Mouse (Mus musculus) lung, postnatal 10 days (tissue): ENCODE measurements around the gene Speg.

Experiments
- DNase-seq: peaks from one replicate; pipeline ENCODE4 v3.0.0; 2021

Speg gene

DNA sequence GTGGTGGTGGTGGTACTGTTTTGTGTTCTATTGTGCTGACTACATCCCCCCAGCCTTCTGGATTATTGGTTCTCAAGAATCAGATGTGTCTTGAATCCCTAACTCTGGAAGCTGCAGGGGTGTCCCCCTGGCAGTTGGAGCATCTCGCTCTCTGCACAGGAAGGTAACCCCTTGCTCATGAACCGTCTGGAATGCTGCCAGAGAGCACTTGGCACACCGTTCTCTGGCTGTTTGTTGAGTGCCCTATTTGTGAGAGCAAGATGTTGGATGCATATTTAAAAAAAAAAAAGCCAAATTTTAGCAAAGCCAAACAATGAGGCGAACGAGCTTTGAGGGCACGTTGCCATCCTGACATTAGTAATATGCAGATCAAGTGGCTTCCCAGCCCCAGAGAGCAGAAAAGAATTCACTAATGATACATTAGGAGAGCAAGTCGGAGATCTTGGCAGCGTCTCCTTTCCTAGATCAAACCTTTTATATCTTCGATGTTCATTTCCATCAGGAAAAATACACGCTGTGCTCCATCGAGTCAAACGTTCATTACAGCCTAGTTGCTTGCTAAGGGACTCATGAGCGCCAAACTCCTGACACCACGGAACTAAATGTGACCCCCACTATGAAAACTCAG, 9.5 kb upstream of the Speg start:
- no peak for DNase-seq

DNA sequence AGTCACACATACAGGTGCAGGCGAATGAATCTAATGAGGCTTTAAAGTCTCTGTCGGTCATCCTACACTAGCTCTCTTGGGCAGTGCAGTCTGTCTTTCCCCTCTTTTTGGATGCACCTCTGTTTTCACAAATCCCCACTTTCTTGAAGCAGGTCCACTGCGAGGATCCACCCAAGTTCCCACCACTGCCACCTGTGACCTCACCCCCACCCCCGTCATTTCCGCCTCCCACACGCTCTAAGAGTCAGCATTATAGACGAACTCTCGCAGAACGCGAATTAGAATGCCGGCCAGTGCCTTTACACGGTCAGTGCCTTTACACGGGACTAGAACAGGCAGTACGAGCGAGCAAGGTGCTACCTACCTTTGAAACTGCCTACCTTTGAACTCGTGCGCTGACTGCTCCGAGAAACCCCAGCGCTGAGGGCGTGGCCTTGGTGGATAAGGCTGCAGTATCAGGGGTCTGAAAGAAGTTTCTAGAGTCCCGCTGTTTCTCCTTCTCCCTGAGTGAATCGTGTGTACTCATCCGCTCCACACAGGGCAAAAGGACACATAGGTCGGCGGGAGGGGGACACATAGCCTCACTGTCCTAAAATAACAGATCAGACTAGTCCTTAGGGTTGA, 5.6 kb upstream of the Speg start:
- DNase-seq = no peak

DNA sequence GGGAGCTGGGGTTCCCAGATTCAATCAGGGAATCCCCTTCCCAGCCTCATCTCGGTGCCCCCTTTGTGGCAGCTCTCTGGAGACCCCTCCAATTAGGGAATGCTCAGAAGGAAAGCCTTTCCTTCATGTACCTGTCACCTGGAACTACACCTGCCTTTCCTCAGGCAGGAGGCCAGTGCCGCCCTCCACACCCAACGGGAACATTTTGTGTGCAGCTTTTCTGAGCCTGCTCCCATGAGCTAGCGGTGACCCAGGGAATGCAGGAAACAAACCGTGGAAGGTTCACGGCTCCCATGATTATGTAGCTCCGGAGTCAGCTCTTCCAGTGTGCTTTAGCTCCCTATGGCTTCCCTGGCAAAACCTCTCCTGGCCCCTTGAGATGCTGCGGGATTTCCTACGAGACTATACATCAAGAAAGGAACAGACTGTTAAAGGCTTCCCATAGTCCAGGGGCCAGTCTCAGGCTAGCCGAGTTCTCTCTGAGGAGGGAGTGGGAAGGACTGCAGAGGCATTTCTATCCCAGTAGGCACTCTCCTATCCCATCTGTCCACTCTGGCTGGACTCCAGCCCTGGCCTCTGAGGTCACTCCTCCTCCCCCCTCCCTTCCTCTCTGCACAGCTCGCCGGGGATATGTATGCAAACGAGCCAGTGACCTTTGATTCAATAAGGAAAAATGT, 5.0 kb upstream of the Speg start:
- DNase-seq = peak; percentile 75

DNA sequence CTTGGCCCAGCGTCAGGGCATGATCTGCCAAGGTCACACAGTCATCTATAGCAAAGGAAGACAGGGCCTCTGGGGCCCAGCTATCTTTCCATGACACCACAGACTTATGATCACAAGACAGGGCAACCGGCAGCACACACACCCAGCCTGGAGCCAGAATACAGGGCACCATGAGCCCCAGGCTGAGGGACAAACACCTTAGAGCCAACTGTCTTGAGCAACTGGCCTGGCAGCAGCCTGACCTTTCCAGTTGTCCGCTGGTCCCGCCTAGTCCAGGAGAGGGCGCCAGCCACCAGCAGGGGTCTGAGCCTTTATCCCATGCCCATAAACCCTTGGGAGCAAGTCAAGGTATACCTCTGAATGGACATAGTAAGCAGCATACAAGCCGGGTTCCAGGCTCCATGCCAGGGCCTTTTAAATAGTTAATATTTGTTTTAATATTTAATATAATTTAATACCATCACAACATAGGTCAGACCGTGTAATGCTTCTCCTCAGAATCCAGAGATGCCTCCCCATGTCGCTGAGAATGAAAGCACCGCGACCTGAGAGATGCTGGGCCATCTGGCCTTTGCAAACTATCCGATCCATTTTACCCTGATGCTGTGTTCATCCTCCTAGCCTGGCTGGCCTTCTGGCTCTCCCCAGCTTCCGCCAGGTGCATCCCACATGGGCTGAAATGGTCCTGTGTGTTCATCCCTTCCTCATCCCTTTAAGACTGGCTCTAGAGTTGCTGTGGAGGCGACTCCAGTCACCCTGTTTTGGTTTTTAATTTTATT, 3.6 kb upstream of the Speg start:
- DNase-seq = peak; percentile 72

DNA sequence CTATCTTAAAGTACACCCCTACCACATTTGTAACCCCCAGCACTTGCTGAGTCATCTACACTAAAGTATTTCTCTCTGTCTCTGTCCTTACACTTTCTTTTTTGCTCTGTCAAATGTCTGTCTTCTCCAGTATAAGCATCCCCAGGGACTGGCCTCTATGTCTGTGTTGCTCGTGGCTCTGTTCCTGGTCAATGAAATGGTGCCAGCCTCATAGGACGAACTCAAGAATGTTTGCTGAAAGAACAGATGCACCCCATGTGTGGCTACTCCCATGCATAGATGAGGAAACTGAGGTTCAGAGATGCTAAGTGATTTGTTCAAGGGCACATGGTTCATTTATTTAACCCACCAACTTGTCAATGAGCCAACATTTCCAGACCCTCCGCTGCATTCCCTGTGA, 2.6 kb upstream of the Speg start:
- no peak for DNase-seq

DNA sequence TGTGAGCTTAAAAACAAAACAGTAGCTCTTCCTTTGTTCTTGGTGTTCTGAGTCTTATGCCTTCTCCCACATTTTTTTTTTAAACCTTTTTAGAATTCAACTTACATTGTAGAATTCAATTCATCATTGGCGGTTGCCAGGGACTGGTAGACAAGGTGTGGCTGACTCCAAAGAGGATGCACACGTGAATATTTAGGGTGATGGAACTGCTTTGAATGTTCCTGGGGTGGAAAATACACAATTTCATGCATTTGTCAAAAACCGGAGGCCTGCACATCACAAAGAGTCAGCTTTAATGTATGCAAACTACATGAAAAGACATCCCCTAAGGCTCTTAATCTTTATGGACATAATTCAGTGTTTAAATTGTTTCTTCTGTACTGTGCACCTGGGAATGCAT, 1.8 kb upstream of the Speg start:
- DNase-seq = no peak

DNA sequence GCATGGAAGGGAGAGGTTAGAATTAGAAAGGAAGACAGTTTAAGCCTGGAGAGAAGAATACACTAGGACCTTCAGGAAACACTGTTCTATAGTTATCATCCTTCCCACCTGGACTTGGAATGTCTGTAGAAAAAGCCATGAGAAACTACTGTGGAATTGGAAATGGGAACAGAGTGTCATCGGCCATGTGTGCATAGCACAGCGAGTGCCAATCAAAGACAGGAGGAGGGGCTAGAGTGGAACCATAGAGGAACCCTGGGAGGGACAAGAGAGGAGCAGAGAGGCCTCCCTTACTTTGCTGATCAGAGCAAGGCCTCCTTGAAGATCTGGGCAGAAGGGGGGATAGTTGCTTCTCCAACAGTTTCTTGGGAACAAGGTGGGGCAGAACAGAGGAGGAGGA, 4.1 kb downstream of the Speg start:
- DNase-seq = no peak

DNA sequence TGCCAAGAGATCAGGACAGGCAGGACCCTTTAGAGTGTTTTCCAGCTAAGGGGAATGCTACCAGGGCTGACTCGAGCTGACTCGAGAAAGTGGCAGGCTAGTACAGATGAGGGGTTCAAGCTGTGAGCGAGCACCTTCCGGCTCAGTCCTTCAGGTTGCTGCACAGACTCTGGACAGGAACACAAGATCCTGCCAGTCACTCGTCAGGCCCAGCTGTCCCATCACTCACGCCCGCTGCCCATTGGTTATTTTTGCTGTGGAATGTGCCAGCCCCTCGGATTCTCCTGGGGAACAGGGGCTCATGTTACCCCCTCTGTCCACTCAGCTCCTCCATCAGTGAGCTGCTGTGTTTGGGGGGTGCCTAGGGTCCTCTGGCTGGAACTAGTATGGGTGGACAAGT, 4.8 kb downstream of the Speg start:
- no peak for DNase-seq

DNA sequence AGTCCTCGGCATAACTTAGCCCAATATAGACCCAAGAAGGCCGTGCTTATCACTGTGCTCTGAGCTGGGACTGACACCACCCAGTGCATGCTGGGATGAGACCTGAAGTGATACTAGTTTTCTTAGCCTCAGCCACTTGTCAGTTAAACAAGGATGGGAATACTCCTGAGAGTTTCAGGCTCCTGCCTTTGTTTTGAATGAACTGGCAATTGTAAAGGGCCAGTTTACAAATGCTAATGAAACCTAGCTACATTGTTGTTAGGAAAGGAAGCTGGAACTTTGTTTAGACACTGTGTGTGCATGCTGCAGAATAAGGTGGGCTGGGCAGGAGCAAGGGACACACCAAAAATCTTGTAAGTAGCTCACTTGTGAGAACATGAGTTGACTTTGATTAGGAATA, 5.9 kb downstream of the Speg start:
- DNase-seq = no peak

DNA sequence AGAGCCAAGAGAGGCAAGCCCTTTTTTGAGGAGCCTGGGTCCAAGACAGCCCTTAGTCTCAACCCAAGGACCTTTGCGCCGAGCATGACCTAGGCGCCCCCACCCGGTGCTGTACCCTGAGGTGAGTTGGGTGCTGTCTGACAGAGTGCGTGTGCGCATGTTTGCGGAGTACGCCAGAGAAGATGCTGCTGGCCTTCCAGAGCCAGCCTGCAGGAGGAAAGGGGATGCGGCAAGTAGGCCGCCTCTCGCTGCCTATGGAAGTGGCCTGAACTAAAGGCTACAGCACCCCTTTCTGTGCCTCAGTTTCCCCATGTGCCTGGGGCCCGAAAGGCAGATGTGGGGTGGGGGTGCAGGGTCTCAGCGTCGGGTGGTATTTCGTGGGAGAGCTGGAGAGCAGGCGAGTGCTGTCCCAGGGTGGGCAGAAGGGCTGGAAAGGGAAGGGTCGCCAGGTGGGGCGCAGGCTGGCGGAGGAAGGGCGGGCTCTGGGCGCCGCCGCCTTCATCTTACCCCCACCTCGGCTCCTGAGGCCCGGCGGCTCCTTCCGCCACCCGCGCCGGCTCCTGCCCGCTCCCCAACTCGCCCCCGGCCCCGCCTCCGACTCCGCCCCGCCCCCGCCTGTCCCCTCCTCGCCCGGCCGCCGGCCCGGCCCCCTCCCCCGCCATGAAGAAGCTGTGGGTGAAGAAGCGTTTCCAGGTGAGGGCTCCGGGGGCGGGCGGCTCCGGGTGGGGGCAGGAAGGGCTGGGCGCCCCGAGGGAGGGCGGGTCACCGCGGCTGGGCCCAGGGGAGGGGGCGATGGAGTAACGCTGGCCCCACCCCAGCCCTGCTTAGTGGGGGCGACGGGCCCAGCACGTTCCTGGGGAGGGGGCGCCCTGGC, 6.6 kb downstream of the Speg start:
- peak; percentile 40 for DNase-seq

DNA sequence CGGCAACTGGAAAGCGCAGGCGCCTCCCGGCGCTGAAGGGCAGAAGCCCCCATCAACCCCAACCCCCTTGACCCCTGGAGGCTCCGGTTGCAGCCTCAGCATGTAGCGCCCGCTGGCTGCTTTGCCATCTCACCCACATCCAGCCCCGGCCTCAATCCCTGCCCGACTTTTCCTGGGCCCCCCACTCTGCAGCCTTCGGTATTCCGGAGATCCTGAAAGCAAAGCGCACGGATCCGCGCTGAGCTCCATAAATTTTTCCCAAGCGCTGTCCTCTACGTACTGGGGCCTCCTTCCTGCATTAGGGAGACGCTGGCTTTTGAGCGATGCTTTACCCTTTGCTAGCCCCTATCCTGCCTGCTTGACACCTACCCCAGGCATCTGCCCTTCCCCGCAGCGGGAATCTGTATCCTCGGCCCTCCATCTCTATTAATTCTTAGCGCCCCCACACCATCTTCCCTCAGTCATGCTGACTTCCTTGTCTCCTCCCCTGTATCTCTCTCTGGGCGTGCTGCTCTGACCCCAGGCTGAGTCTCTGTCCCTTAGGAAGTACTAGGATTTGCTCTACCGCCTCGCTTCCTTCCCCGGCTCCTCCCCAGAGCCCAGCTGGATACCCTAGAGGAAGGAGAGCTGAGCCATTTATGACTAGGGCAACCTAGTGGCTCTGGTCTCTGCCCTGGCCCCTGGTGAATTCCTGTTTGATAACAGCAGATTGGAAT, 7.4 kb downstream of the Speg start:
- peak; percentile 51 for DNase-seq

DNA sequence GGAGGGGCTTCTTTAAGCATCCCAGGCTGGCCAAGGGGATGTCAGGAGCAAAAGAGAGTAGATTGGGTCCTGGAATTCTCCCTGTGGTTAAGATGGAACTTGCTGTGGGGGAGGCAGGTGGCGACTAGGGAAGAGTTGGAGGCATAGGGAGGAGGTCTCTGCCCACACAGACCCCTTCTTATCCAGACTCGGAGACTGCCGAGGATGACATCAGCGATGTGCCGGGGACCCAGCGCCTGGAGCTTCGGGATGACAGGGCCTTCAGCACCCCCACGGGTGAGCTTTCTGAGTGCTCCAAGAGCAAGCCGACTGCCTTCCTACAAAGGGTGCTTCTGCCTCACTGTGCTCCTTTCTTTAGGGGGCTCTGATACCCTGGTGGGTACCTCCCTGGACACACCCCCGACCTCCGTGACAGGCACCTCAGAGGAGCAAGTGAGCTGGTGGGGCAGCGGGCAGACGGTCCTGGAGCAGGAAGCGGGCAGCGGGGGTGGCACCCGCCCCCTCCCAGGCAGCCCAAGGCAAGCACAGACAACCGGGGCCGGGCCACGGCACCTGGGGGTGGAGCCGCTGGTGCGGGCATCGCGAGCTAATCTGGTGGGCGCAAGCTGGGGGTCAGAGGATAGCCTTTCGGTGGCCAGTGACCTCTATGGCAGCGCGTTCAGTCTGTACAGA, 9.5 kb downstream of the Speg start:
- no peak for DNase-seq

DNA sequence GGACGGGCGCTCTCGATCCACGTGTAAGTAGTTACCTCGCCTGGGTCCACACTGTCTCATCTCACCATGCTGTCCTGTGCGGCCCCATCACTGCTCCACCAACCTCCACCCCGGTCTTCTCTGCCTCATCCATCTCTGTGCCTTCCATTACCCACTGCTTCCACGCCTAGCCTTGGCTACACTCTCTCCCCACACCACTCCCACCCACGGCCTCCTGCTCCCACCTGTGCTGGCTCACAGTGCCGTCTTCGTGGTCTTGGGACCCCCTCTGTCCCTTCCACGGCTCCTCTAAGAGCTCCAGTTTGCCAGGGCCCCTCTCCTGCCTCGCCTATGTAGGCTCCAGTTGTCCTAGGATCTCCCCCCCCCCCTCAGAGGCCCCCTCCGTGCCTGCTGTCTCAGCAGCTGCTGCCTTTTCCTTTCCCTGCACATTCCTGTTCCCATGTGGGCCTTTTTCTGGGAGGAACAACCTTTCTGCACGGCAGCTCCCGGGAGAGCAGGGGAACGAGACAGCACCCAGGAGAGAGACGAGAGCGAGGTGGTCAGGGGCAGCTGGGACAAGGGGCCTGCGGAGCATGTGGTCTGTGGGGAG, 10.1 kb downstream of the Speg start:
- no peak for DNase-seq

DNA sequence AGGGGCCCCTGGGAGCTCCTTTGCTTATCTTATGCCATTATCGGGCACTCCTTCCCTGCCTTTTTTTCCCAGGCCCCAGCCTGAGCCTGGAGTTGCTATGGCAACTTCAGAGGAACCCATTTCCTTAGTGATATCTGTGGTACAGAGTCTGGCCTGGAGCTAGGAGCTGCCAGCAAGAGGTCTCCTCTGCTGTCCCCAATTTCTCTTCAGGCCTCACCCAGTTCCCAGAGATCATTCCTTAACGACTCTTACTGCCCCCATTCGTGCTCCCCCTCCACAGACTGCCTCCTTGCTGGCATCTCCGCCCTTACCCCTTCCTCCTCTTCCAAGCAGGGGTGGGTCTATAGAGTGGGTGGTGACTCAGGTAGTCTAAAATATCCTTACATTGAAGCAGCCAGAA, 11.1 kb downstream of the Speg start:
- DNase-seq = no peak

DNA sequence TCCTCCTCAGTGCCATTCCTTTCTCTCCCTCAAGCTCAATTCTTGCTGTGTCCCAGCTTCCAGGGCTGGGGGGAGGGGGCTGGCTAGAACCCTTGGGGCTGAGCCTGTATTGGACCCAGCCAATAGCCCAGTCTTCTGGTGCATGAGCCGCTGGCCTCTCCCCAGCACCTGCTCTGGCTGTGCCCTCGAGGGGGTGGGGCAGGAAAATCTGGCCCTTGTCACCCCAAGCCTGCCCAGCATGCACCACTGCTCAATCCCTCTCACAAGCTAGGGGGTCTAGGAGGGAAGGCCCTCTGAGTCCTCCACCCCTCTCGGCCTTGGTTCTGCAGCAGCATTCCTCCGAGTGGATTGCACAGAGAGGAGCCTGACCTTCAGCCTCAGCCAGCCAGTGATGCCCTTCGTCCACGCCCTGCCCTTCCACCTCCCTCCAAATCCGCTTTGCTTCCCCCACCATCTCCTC, 12.4 kb downstream of the Speg start:
- no peak for DNase-seq

DNA sequence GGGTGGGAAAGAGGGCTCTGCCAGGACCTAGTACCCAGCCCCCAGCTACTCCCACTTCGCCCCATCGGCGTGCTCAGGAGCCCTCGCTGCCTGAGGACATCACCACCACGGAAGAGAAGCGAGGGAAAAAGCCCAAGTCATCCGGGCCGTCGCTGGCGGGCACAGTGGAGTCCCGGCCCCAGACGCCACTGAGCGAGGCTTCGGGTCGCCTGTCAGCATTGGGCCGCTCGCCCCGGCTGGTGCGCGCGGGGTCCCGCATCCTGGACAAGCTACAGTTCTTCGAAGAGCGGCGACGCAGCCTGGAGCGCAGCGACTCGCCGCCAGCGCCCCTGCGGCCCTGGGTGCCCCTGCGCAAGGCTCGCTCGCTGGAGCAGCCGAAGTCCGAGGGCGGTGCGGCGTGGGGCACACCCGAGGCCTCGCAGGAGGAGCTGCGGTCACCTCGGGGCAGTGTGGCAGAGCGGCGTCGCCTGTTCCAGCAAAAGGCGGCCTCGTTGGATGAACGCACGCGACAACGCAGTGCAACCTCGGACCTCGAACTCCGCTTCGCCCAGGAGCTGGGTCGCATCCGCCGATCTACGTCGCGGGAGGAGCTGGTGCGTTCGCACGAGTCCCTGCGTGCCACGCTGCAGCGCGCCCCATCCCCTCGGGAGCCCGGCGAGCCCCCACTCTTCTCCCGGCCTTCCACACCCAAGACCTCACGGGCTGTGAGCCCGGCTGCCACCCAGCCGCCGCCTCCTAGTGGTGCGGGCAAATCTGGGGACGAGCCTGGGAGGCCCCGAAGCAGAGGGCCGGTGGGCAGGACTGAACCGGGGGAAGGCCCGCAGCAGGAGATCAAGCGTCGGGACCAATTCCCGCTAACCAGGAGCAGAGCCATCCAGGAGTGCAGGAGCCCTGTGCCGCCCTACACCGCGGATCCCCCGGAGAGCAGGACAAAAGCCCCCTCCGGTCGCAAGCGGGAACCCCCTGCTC, 13.1 kb downstream of the Speg start:
- DNase-seq = no peak

DNA sequence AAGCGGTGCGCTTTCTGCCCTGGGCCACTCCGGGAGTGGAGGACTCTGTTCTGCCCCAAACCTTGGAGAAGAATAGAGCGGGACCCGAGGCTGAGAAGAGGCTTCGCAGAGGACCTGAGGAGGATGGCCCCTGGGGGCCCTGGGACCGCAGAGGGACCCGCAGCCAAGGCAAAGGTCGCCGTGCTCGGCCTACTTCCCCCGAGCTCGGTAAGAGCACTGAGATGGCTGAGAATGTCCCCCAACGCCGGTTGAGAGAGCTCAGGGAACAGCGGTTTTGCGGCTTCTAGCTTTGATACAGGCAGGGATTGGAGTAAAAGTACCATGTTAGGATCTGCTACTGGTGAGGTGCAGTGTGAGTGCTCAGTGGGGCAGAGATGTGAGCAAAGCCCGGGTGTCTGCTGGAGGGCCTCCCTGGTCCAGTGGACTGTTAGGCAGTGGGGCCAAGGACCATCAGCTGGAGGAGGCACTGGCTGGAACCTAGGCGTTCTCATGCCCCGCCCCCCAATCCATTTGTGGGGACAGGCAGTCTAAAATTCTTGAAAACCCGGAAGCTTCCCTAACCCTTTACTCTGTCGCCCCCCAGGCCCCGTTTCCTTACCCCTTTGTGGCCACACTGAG, 13.9 kb downstream of the Speg start:
- no peak for DNase-seq

DNA sequence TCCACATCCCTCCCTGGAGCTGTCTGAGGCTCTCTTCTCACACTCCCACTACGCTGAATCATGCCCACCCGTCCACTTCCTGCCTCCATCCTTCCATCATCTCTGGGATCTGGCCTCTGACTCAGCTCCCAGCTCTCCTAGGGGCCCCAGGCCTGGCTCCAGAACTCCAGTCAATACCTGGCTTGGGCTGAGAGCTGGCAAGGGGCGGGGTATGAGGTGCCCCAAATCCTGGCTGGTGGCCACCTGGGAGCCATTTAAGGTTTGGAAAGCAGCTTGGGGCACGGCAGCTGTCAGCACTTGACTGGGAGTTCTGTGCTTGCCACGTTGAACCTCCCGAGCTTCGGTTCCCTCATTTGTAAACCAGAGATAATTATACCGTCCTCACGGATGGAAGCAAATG, 18.0 kb downstream of the Speg start:
- no peak for DNase-seq

DNA sequence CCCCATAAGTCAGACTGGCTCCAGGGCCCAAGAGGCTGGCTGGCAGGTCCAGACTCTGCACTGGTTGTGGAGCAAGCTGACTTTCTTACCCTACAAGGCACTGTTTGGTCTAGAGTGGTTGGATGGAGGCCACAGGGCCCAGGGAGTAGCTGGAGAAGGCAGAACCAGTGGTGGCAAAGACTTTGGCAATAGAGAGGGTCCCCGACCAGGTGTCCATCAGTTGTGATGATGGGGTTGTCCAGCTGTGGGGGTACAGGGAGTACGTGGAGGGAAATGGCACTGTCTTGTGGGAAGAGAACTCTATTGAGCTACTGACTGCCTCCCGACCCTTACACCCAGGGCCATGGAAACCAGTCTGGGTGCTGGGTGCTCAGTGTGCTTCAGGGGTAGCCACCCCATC, 18.7 kb downstream of the Speg start:
- no peak for DNase-seq
